Comparison of ENCODE assay signal across 27 mouse cellular contexts in genomic region chr17:15680661-15681060, GRCm38 (mm10).
"Had no signal": no experiment of that assay in that cellular context is flagged by ENCODE, and none has a peak within 500 bp of the region (broad histone marks: within the 10 kb centered on the region; RNA-seq: fewer than 3 reads in every experiment).

No protein-coding gene starts in this region.

- H3K9me3 ChIP-seq: heart, embryonic 12.5 days; hindbrain, embryonic 10.5 days; hindbrain, embryonic 12.5 days; intestine, embryonic 15.5 days; limb, embryonic 10.5 days; limb, embryonic 12.5 days; liver, embryonic 13.5 days; liver, embryonic 15.5 days had no signal

- H3K9ac ChIP-seq: heart, embryonic 12.5 days; hindbrain, embryonic 12.5 days; hindbrain, embryonic 14.5 days; intestine, embryonic 15.5 days; limb, embryonic 12.5 days; liver, embryonic 13.5 days; liver, embryonic 15.5 days had no signal

- H3K36me3 ChIP-seq: heart, embryonic 12.5 days; hindbrain, embryonic 10.5 days; hindbrain, embryonic 12.5 days; intestine, embryonic 15.5 days; limb, embryonic 10.5 days; limb, embryonic 12.5 days; liver, embryonic 13.5 days; liver, embryonic 15.5 days had no signal

- H3K27ac ChIP-seq: gastrocnemius, adult 2 months; hindbrain, embryonic 10.5 days; hindbrain, embryonic 12.5 days; hindbrain, embryonic 14.5 days; intestine, embryonic 15.5 days; layer of hippocampus, adult 2 months; left cerebral cortex, adult 2 months; limb, embryonic 10.5 days; limb, embryonic 12.5 days; liver, embryonic 13.5 days; liver, embryonic 15.5 days had no signal

- H3K4me2 ChIP-seq: heart, embryonic 12.5 days; hindbrain, embryonic 12.5 days; hindbrain, embryonic 14.5 days; intestine, embryonic 15.5 days; limb, embryonic 12.5 days; liver, embryonic 11.5 days; liver, embryonic 13.5 days; liver, embryonic 15.5 days had no signal

- ATAC-seq: hindbrain, embryonic 16.5 days; inflammation-experienced regulatory T-cells, adult 6 months; intestine, embryonic 15.5 days; intestine, postnatal 0 days had no signal

- H3K27me3 ChIP-seq: heart, embryonic 12.5 days; hindbrain, embryonic 12.5 days; intestine, embryonic 15.5 days; limb, embryonic 12.5 days; liver, embryonic 13.5 days; liver, embryonic 15.5 days had no signal

- DNase-seq: gastrocnemius, adult 2 months; gastrocnemius, postnatal 10 days; gastrocnemius, postnatal 25 days; heart, adult 18-20 months; heart, postnatal 10 days; heart, postnatal 4 days; kidney, adult 18-20 months; kidney, adult 8-10 months; kidney, postnatal 10 days; kidney, postnatal 25 days; kidney, postnatal 4 days; liver; liver, embryonic 13.5 days had no signal

- H3K4me1 ChIP-seq: heart, embryonic 12.5 days; intestine, embryonic 15.5 days; limb, embryonic 10.5 days; limb, embryonic 12.5 days; liver, embryonic 15.5 days had no signal

- H3K4me3 ChIP-seq: gastrocnemius, adult 2 months; heart, embryonic 12.5 days; hindbrain, embryonic 10.5 days; hindbrain, embryonic 12.5 days; intestine, embryonic 15.5 days; layer of hippocampus, adult 2 months; left cerebral cortex, adult 2 months; limb, embryonic 10.5 days; limb, embryonic 12.5 days; liver, embryonic 13.5 days; liver, embryonic 15.5 days had no signal
